Mouse (Mus musculus): ENCODE measurements around the gene Mtmr12.

The Mtmr12 gene

GRCm38 (mm10) chr15:12227355-12227754 is 22.5 kb downstream of the Mtmr12 start:
- Histone ChIP-seq H3K4me3 (replicated peaks; ENCODE audit: low read length) (no peak overlapping the region), H3K4me1 (replicated peaks; ENCODE audit: low read depth, low read length) (peaks cover 89% of the 10 kb centered on the region), H3K9me3 (ENCODE audit: low read length) (no peaks in the 10 kb centered on the region), H3K27me3 (ENCODE audit: insufficient read depth, low read length) (no peaks in the 10 kb centered on the region), H3K36me3 (ENCODE audit: insufficient read depth, low read length) (peaks cover 37% of the 10 kb centered on the region)
- TF ChIP-seq POU5F1 (IDR thresholded peaks at IDR 0.05; ENCODE audit: borderline replicate concordance, low read length) (no peak), CTCF (conservative IDR thresholded peaks at IDR 0.05; ENCODE audit: low read length) (no peak), NANOG (IDR thresholded peaks at IDR 0.05; ENCODE audit: borderline replicate concordance, low read length) (no peak)

- no peak overlapping the region for H3K4me3 ChIP-seq (replicated peaks; ENCODE audit: low read length)
- H3K4me1 ChIP-seq (replicated peaks; ENCODE audit: low read depth, low read length) = peaks cover 90% of the 10 kb centered on the region
- no peaks in the 10 kb centered on the region for H3K27me3 ChIP-seq (ENCODE audit: insufficient read depth, low read length)
- TF ChIP-seq CTCF (conservative IDR thresholded peaks at IDR 0.05; ENCODE audit: low read length) = no peak
- H3K9me3 ChIP-seq (ENCODE audit: low read length) = no peaks in the 10 kb centered on the region
- peaks cover 60% of the 10 kb centered on the region for H3K36me3 ChIP-seq (ENCODE audit: insufficient read depth, low read length)
Measured at GRCm38 (mm10) chr15:12229603-12230242, 24.9 kb downstream of the Mtmr12 start.

DNA sequence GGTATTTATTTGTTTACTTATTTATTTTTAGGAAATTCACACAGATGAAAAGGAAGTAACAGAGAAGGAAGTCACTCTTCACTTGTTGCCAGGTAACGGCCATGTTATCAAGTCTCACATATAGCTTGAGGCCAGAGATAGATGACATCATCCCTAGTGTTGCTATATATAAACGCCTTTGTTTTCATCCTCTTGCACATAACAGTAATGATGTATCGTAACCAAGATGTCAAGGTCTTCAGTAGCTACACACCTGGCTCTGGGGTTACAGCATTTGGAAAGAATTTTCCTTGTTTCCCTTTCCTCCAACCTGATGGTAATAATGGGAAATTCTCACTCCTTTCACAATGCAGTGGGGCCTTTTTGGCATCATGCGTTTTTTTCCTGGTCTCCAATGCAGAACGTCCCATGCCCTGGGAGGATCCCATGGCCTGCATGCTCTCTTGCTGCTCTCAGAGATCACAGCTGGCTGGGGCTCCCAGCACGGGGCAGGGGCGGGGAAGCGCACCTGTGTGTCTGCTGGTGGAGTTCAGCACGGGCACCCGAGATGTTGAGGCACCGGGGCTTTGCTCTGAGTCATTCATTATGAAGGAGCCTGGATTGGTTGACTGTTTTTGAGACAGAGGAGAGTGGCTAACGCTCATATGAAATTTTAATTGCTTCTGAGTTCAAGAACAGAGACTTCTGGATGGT is 25.6 kb downstream of the Mtmr12 start:
- Histone ChIP-seq H3K4me3 (replicated peaks; ENCODE audit: low read length) (no peak overlapping the region), H3K27me3 (ENCODE audit: insufficient read depth, low read length) (no peaks in the 10 kb centered on the region), H3K9me3 (ENCODE audit: low read length) (no peaks in the 10 kb centered on the region), H3K36me3 (ENCODE audit: insufficient read depth, low read length) (peaks cover 64% of the 10 kb centered on the region), H3K4me1 (replicated peaks; ENCODE audit: low read depth, low read length) (peaks cover 88% of the 10 kb centered on the region)
- TF ChIP-seq NANOG (IDR thresholded peaks at IDR 0.05; ENCODE audit: borderline replicate concordance, low read length) (no peak), POU5F1 (IDR thresholded peaks at IDR 0.05; ENCODE audit: borderline replicate concordance, low read length) (no peak), CTCF (conservative IDR thresholded peaks at IDR 0.05; ENCODE audit: low read length) (no peak)

- no peaks in the 10 kb centered on the region for H3K9me3 ChIP-seq (ENCODE audit: low read length)
- H3K4me1 ChIP-seq (replicated peaks; ENCODE audit: low read depth, low read length) = peaks cover 78% of the 10 kb centered on the region
- peaks cover 69% of the 10 kb centered on the region for H3K36me3 ChIP-seq (ENCODE audit: insufficient read depth, low read length)
- 0 out of 2 replicates have a peak overlapping the region, but pooled peaks have one; percentile 26 for H3K4me3 ChIP-seq (replicated peaks; ENCODE audit: low read length)
- TF ChIP-seq POU5F1 (IDR thresholded peaks at IDR 0.05; ENCODE audit: borderline replicate concordance, low read length) (no peak), CTCF (conservative IDR thresholded peaks at IDR 0.05; ENCODE audit: low read length) (no peak; the same call in 1 of the 2 replicates), NANOG (IDR thresholded peaks at IDR 0.05; ENCODE audit: borderline replicate concordance, low read length) (no peak)
- H3K27me3 ChIP-seq (ENCODE audit: insufficient read depth, low read length) = no peaks in the 10 kb centered on the region
Measured at GRCm38 (mm10) chr15:12231462-12231861, 26.6 kb downstream of the Mtmr12 start.

- peaks cover 72% of the 10 kb centered on the region for H3K4me1 ChIP-seq (replicated peaks; ENCODE audit: low read depth, low read length)
- H3K27me3 ChIP-seq (ENCODE audit: insufficient read depth, low read length) = no peaks in the 10 kb centered on the region
- H3K4me3 ChIP-seq (replicated peaks; ENCODE audit: low read length) = peak overlapping the region; percentile 29; the same call in 1 of the 2 replicates
- peaks cover 69% of the 10 kb centered on the region for H3K36me3 ChIP-seq (ENCODE audit: insufficient read depth, low read length)
- TF ChIP-seq NANOG (IDR thresholded peaks at IDR 0.05; ENCODE audit: borderline replicate concordance, low read length) (no peak), POU5F1 (IDR thresholded peaks at IDR 0.05; ENCODE audit: borderline replicate concordance, low read length) (no peak), CTCF (conservative IDR thresholded peaks at IDR 0.05; ENCODE audit: low read length) (no peak)
- no peaks in the 10 kb centered on the region for H3K9me3 ChIP-seq (ENCODE audit: low read length)
Measured at GRCm38 (mm10) chr15:12232429-12232828, 27.6 kb downstream of the Mtmr12 start.

DNA sequence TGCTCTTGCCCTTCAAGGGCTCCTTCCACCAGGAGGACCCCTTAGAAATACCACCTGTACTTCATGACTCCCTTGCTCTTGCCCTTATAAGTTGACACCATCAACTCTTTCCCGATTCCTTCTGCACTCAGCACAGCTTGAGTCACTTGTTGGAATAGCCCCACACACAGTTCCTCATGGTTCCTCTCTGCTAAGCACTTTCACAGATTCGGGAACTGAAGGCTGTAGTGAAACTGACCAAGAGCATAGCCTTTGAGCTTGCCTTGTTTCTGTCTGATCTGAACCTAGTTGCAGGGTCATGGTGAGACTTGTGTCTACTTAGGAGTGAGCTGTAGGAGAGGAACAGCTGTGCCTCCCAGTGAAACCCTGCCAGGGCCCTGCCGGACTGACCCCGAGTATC is 28.2 kb downstream of the Mtmr12 start:
- TF ChIP-seq CTCF (conservative IDR thresholded peaks at IDR 0.05; ENCODE audit: low read length) = no peak
- Histone ChIP-seq H3K36me3 (ENCODE audit: insufficient read depth, low read length) (peaks cover 69% of the 10 kb centered on the region), H3K9me3 (ENCODE audit: low read length) (no peaks in the 10 kb centered on the region), H3K4me3 (replicated peaks; ENCODE audit: low read length) (no peak overlapping the region; the same call in 1 of the 2 replicates), H3K27me3 (ENCODE audit: insufficient read depth, low read length) (no peaks in the 10 kb centered on the region), H3K4me1 (replicated peaks; ENCODE audit: low read depth, low read length) (peaks cover 72% of the 10 kb centered on the region)

DNA sequence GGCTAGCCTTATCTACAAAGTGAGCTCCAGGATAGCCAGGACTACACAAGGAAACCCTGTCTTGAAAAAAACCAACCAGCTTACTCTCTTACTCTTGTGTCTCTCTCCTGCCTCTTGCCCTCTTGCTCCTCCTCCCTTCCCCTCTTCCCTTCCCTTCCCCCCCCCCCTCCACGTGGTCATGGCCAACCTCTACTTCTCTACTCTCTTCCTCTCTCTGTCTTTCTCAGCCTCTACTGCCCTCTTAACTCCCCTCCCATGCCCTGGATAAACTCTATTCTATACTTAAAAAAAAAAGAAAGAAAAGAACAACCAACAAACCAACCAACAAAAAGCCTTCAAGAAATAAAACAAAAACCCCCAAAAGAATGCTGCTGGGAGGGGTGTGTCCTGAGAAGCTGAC is 30.7 kb downstream of the Mtmr12 start:
- Histone ChIP-seq H3K27me3 (ENCODE audit: insufficient read depth, low read length) (no peaks in the 10 kb centered on the region), H3K36me3 (ENCODE audit: insufficient read depth, low read length) (peaks cover 93% of the 10 kb centered on the region), H3K4me1 (replicated peaks; ENCODE audit: low read depth, low read length) (peaks cover 57% of the 10 kb centered on the region), H3K4me3 (replicated peaks; ENCODE audit: low read length) (no peak overlapping the region), H3K9me3 (ENCODE audit: low read length) (no peaks in the 10 kb centered on the region)
- TF ChIP-seq POU5F1 (IDR thresholded peaks at IDR 0.05; ENCODE audit: borderline replicate concordance, low read length) (no peak), CTCF (conservative IDR thresholded peaks at IDR 0.05; ENCODE audit: low read length) (no peak), NANOG (IDR thresholded peaks at IDR 0.05; ENCODE audit: borderline replicate concordance, low read length) (no peak)

GRCm38 (mm10) chr15:12235983-12236382 is 31.2 kb downstream of the Mtmr12 start:
- H3K4me3 ChIP-seq (replicated peaks; ENCODE audit: low read length) = no peak overlapping the region
- TF ChIP-seq POU5F1 (IDR thresholded peaks at IDR 0.05; ENCODE audit: borderline replicate concordance, low read length) = no peak
- no peak for TF ChIP-seq CTCF (conservative IDR thresholded peaks at IDR 0.05; ENCODE audit: low read length)
- TF ChIP-seq NANOG (IDR thresholded peaks at IDR 0.05; ENCODE audit: borderline replicate concordance, low read length) = no peak
- H3K36me3 ChIP-seq (ENCODE audit: insufficient read depth, low read length) = peaks cover 97% of the 10 kb centered on the region

More at GRCm38 (mm10) chr15:12235983-12236382, 31.2 kb downstream of the Mtmr12 start:
- peaks cover 53% of the 10 kb centered on the region for H3K4me1 ChIP-seq (replicated peaks; ENCODE audit: low read depth, low read length)
- H3K9me3 ChIP-seq (ENCODE audit: low read length) = no peaks in the 10 kb centered on the region
- no peaks in the 10 kb centered on the region for H3K27me3 ChIP-seq (ENCODE audit: insufficient read depth, low read length)

Data from E14TG2a.4 (cell line).